Mouse (Mus musculus): ENCODE results near the gene Gm19668. TPM values are rescaled to one million over a fixed set of nuclear protein-coding genes. Genes with fewer than 3 reads are reported as not detected.
"Not testable (repeated sequence)": the region's sequence is repeated elsewhere in the genome, so short reads cannot be mapped to it uniquely, and the experiment has no call there.

The Gm19668 gene
- total RNA-seq (2021) (not detected), polyA plus RNA-seq (2012; rRNA removed) (not detected in 2 replicates)
- long read RNA-seq = 0 reads

GRCm38 (mm10) chr10:77798921-77799508, at the start of gene Gm19668:
Gene Gm19668, minus strand, starts transcription at chr10:77799133.
- DNase-seq = no peak

- no peak for DNase-seq
Observed at GRCm38 (mm10) chr10:77847538-77847937, 48.6 kb upstream of the Gm19668 start.

- DNase-seq = no peak
Observed at GRCm38 (mm10) chr10:77846961-77847360, 48.0 kb upstream of the Gm19668 start.

- DNase-seq = no peak
Observed at GRCm38 (mm10) chr10:77846503-77846902, 47.6 kb upstream of the Gm19668 start, which contains the start of gene Gm36176. Gene Gm36176, plus strand, starts transcription at chr10:77846803.

GRCm38 (mm10) chr10:77839006-77839405, 40.1 kb upstream of the Gm19668 start:
- DNase-seq = peak; percentile 52

- no peak for DNase-seq
Observed at GRCm38 (mm10) chr10:77835647-77836046, 36.7 kb upstream of the Gm19668 start, which contains the start of gene Krtap10-10. Gene Krtap10-10, plus strand, starts transcription at chr10:77835947.

GRCm38 (mm10) chr10:77826951-77827350, 28.0 kb upstream of the Gm19668 start, which contains the start of gene Krtap10-4:
Gene Krtap10-4, minus strand, starts transcription at chr10:77827095.
- no peak for DNase-seq

- no peak for DNase-seq
Observed at GRCm38 (mm10) chr10:77819203-77819602, 20.3 kb upstream of the Gm19668 start.

GRCm38 (mm10) chr10:77818523-77818922, 19.6 kb upstream of the Gm19668 start:
- no peak for DNase-seq

GRCm38 (mm10) chr10:77815514-77815913, 16.6 kb upstream of the Gm19668 start:
- DNase-seq = no peak

- no peak for DNase-seq
Observed at GRCm38 (mm10) chr10:77814382-77814781, 15.4 kb upstream of the Gm19668 start, which contains the start of gene Gm2696. Gene Gm2696, plus strand, starts transcription at chr10:77814682.

- no peak for DNase-seq
Observed at GRCm38 (mm10) chr10:77811743-77812142, 12.8 kb upstream of the Gm19668 start, which contains the start of gene Gm9507. Gene Gm9507, minus strand, starts transcription at chr10:77811843.

- no peak for DNase-seq
Observed at GRCm38 (mm10) chr10:77804095-77804494, 5.2 kb upstream of the Gm19668 start.

- not testable (repeated sequence) for DNase-seq
Observed at GRCm38 (mm10) chr10:77798164-77798920, 591 bp downstream of the Gm19668 start.

GRCm38 (mm10) chr10:77797677-77798076, 1.3 kb downstream of the Gm19668 start:
- DNase-seq = no peak

- no peak for DNase-seq
Observed at GRCm38 (mm10) chr10:77794976-77795375, 4.0 kb downstream of the Gm19668 start, which contains the start of gene Gm9639. Gene Gm9639, minus strand, starts transcription at chr10:77795076.

GRCm38 (mm10) chr10:77788621-77789020, 10.3 kb downstream of the Gm19668 start:
- DNase-seq = no peak

- not testable (repeated sequence) for DNase-seq
Observed at GRCm38 (mm10) chr10:77787876-77788275, 11.1 kb downstream of the Gm19668 start, which contains the start of gene Gm7137. Gene Gm7137, minus strand, starts transcription at chr10:77788200.

GRCm38 (mm10) chr10:77783396-77783795, 15.5 kb downstream of the Gm19668 start:
- DNase-seq = not testable (repeated sequence)

- not testable (repeated sequence) for DNase-seq
Observed at GRCm38 (mm10) chr10:77782442-77782841, 16.5 kb downstream of the Gm19668 start, which contains the start of gene Gm3250. Gene Gm3250, minus strand, starts transcription at chr10:77782542.

- not testable (repeated sequence) for DNase-seq
Observed at GRCm38 (mm10) chr10:77776844-77777243, 22.1 kb downstream of the Gm19668 start, which contains the start of gene Gm7138. Gene Gm7138, minus strand, starts transcription at chr10:77776944.

- DNase-seq = not testable (repeated sequence)
Observed at GRCm38 (mm10) chr10:77772142-77772541, 26.8 kb downstream of the Gm19668 start.

- not testable (repeated sequence) for DNase-seq
Observed at GRCm38 (mm10) chr10:77771225-77771624, 27.7 kb downstream of the Gm19668 start, which contains the start of gene Gm3238. Gene Gm3238, minus strand, starts transcription at chr10:77771325.
